Mouse (Mus musculus) heart, postnatal 0 days (tissue): ENCODE measurements at regions not wholly inside any gene's neighbourhood (a gene's known extent, or its start where the extent isn't known, plus 50 kb on each side); places are given as distances from the start of the nearest gene placed in this dataset.

Experiments used
- ATAC-seq: fragments of 200-750 bp; cut with Nextera tagmentation; 2 replicates; pipeline ENCODE4 v1.8.0; 2017; ENCODE audit warnings: low read depth, moderate number of reproducible peaks, moderate library complexity; ENCODE audit not compliant: insufficient read depth
- DNase-seq: peaks from one replicate; pipeline ENCODE4 v3.0.0-alpha.2; 2016; ENCODE audit warnings: low spot score
- H3K27ac ChIP-seq: fragments of 300-500 bp; sonication (generic); 2 replicates; pipeline ENCODE4 v1.5.1; 2014; ENCODE audit warnings: low read depth, mild to moderate bottlenecking
- H3K27me3 ChIP-seq: fragments of 300-500 bp; sonication (generic); 2 replicates; pipeline ENCODE4 v1.6.1; 2014; ENCODE audit warnings: low read length, mixed read lengths; ENCODE audit not compliant: control insufficient read depth, insufficient read depth
- H3K36me3 ChIP-seq: fragments of 300-500 bp; sonication (generic); replicated peaks from 2 replicates; pipeline ENCODE4 v1.6.1; 2014; ENCODE audit warnings: low read length, mixed read lengths; ENCODE audit not compliant: control insufficient read depth, insufficient read depth
- H3K4me1 ChIP-seq: fragments of 300-500 bp; sonication (generic); 2 replicates; pipeline ENCODE4 v1.6.1; 2014; ENCODE audit warnings: antibody characterized with exemption; ENCODE audit not compliant: control insufficient read depth, insufficient read depth
- H3K4me2 ChIP-seq: fragments of 300-500 bp; sonication (generic); 2 replicates; pipeline ENCODE4 v1.6.1; 2014; ENCODE audit warnings: low read depth, mild to moderate bottlenecking, low read length, moderate library complexity
- H3K4me3 ChIP-seq: fragments of 300-500 bp; sonication (generic); 2 replicates; pipeline ENCODE4 v1.5.1; 2014; ENCODE audit warnings: low read depth, low read length
- H3K9ac ChIP-seq: fragments of 300-500 bp; sonication (generic); replicated peaks from 2 replicates; pipeline ENCODE4 v1.6.1; 2014; ENCODE audit warnings: low read depth, low read length, mixed read lengths
- H3K9me3 ChIP-seq: fragments of 300-500 bp; sonication (generic); replicated peaks from 2 replicates; pipeline ENCODE4 v1.6.1; 2016; ENCODE audit warnings: low read length; ENCODE audit not compliant: control insufficient read depth
- CTCF ChIP-seq: IDR thresholded peaks from 2 replicates; pipeline ENCODE4 v1.5.1; 2016; ENCODE audit warnings: antibody characterized with exemption, control low read depth, low read depth
- EP300 ChIP-seq: IDR thresholded peaks from 2 replicates; pipeline ENCODE4 v1.6.1; 2016; ENCODE audit warnings: antibody characterized with exemption, low read depth
- WGBS: fragments of 180-500 bp; shearing (Covaris S2); extraction: QIAGEN DNeasy Blood & Tissue Kit; methylation state at CpG from one replicate; pipeline ENCODE4 v1.1.7; 2014; 5-methylcytosine and 5-hydroxymethylcytosine counted together

- DNase-seq (peak; percentile 24), ATAC-seq (no peak)
- H3K9me3 ChIP-seq, result no peaks in the 10 kb centered on the region
- H3K9ac ChIP-seq, result no peak overlapping the region
- H3K4me2 ChIP-seq, result no peak overlapping the region
- H3K27me3 ChIP-seq, result no peaks in the 10 kb centered on the region
- H3K36me3 ChIP-seq, result no peaks in the 10 kb centered on the region
- H3K4me1 ChIP-seq, result no peaks in the 10 kb centered on the region
- no peak overlapping the region; the same call in 1 of the 2 replicates for H3K27ac ChIP-seq
- H3K4me3 ChIP-seq, result no peak overlapping the region
- WGBS, result 67% methylated on average over 4 of the region's 4 CpGs
- TF ChIP-seq CTCF (no peak), EP300 (no peak)
These were observed 231.3 kb downstream of the Gm45692 start for GRCm38 (mm10) chr8:26350616-26351015.

GRCm38 (mm10) chr8:26351643-26352540 is 232.6 kb downstream of the Gm45692 start:
- Histone ChIP-seq H3K9me3 (no peaks in the 10 kb centered on the region), H3K27me3 (no peaks in the 10 kb centered on the region), H3K4me1 (no peaks in the 10 kb centered on the region), H3K4me3 (peak overlapping the region; percentile 26), H3K9ac (peak overlapping the region; percentile 22), H3K4me2 (peak overlapping the region; percentile 59), H3K36me3 (no peaks in the 10 kb centered on the region), H3K27ac (peak overlapping the region; percentile 86)
- peak; percentile 77 for DNase-seq
- peak; percentile 78 for ATAC-seq
- WGBS, result 29% methylated on average over 21 of the region's 21 CpGs
- TF ChIP-seq CTCF, result no peak
- TF ChIP-seq EP300, result no peak

- Histone ChIP-seq H3K27ac (peak overlapping the region; percentile 86), H3K36me3 (no peaks in the 10 kb centered on the region), H3K4me3 (peak overlapping the region; percentile 26), H3K4me2 (peak overlapping the region; percentile 59), H3K9ac (no peak overlapping the region), H3K4me1 (no peaks in the 10 kb centered on the region), H3K9me3 (no peaks in the 10 kb centered on the region), H3K27me3 (no peaks in the 10 kb centered on the region)
- TF ChIP-seq EP300, result peak; percentile 40; the same call in 1 of the 2 replicates
- no peak for TF ChIP-seq CTCF
- WGBS, result 9% methylated on average over 9 of the region's 9 CpGs
- DNase-seq (peak; percentile 87), ATAC-seq (peak; percentile 89)
These were observed 233.2 kb downstream of the Gm45692 start for GRCm38 (mm10) chr8:26352541-26353010.

- ATAC-seq (no peak), DNase-seq (peak; percentile 30)
- no peaks in the 10 kb centered on the region for H3K4me1 ChIP-seq
- no peaks in the 10 kb centered on the region for H3K9me3 ChIP-seq
- H3K9ac ChIP-seq, result no peak overlapping the region
- H3K4me3 ChIP-seq, result no peak overlapping the region
- peak overlapping the region; percentile 86 for H3K27ac ChIP-seq
- no peak overlapping the region for H3K4me2 ChIP-seq
- H3K27me3 ChIP-seq, result no peaks in the 10 kb centered on the region
- 57% methylated on average over 3 of the region's 3 CpGs for WGBS
- no peaks in the 10 kb centered on the region for H3K36me3 ChIP-seq
- TF ChIP-seq EP300, result no peak
- TF ChIP-seq CTCF, result no peak
These were observed 234.1 kb downstream of the Gm45692 start for GRCm38 (mm10) chr8:26353476-26353875.

- H3K27me3 ChIP-seq, result no peaks in the 10 kb centered on the region
- no peaks in the 10 kb centered on the region for H3K4me1 ChIP-seq
- peak overlapping the region; percentile 30; the same call in 1 of the 2 replicates for H3K27ac ChIP-seq
- H3K9ac ChIP-seq, result no peak overlapping the region
- DNase-seq, result no peak
- H3K4me3 ChIP-seq, result no peak overlapping the region
- TF ChIP-seq CTCF (no peak), EP300 (no peak)
- H3K36me3 ChIP-seq, result no peaks in the 10 kb centered on the region
- H3K4me2 ChIP-seq, result no peak overlapping the region
- H3K9me3 ChIP-seq, result no peaks in the 10 kb centered on the region
- no peak for ATAC-seq
- WGBS, result 39% methylated on average over 4 of the region's 4 CpGs
These were observed 235.2 kb downstream of the Gm45692 start for GRCm38 (mm10) chr8:26354516-26354915.
